Mouse (Mus musculus): ENCODE data around the gene Antxr1. TPM values are rescaled to one million over a fixed set of nuclear protein-coding genes. Genes with fewer than 3 reads are reported as not detected.

Antxr1 gene
- polyA plus RNA-seq, 1 experiment from 2014 or later = 5.6 TPM

DNA sequence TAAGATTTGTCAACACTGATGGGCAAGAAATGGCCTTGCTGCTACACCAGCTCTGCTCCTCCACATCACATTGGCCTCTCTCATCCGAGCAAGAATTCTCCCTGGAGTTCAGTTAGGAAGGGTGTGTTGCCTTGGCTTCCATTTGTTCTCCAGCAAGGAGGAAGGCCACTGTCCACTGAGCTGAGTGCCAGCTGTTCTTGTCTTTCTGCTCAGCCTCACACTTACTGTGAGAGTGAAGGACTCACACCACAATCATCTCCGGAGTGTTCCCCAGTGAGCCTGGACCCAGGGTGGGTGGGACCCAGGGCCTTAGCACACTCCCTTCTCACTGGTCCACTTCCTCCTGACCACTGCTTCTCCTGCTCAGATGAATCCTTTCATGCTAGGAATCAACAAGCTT lies 8.7 kb downstream of the Antxr1 start:
- 82% methylated on average over 2 of the region's 2 CpGs for WGBS
- no peak overlapping the region for H3K9ac ChIP-seq (replicated peaks)
- H3K4me3 ChIP-seq = no peak overlapping the region
- H3K36me3 ChIP-seq = no peaks in the 10 kb centered on the region
- peaks cover 9% of the 10 kb centered on the region for H3K4me1 ChIP-seq
- H3K27me3 ChIP-seq = no peaks in the 10 kb centered on the region
- no peak overlapping the region for H3K4me2 ChIP-seq (replicated peaks)
- H3K27ac ChIP-seq (replicated peaks) = no peak overlapping the region
- ATAC-seq (ENCODE audit: low FRiP score, low read depth) = no peak
- H3K9me3 ChIP-seq = no peaks in the 10 kb centered on the region

DNA sequence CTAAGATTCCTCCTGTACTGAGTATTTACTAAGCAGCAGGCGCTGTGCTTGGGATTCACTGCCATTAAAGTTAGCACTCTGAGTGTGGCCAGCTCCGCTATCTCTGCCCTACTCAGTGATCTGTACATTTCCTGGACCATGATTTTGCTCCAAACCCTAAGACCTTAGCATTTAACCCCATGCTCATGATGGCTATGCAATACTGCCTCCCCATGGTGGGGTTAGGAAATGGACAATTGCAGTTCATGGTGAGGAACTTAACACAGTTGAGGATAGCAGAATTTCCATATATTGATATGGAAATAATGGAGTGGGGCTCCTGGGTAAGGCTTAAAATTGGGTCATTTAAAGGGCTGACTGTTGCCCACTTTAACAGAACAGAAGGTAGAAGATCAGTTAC lies 12.2 kb downstream of the Antxr1 start:
- H3K9me3 ChIP-seq = no peaks in the 10 kb centered on the region
- no peaks in the 10 kb centered on the region for H3K36me3 ChIP-seq
- ATAC-seq (ENCODE audit: low FRiP score, low read depth) = no peak
- H3K4me3 ChIP-seq = no peak overlapping the region
- H3K27me3 ChIP-seq = no peaks in the 10 kb centered on the region
- WGBS = 90% methylated on average over 2 of the region's 2 CpGs
- H3K4me1 ChIP-seq = no peaks in the 10 kb centered on the region; the same call in 1 of the 2 replicates
- no peak overlapping the region for H3K4me2 ChIP-seq (replicated peaks)
- H3K27ac ChIP-seq (replicated peaks) = no peak overlapping the region
- no peak overlapping the region for H3K9ac ChIP-seq (replicated peaks)

DNA sequence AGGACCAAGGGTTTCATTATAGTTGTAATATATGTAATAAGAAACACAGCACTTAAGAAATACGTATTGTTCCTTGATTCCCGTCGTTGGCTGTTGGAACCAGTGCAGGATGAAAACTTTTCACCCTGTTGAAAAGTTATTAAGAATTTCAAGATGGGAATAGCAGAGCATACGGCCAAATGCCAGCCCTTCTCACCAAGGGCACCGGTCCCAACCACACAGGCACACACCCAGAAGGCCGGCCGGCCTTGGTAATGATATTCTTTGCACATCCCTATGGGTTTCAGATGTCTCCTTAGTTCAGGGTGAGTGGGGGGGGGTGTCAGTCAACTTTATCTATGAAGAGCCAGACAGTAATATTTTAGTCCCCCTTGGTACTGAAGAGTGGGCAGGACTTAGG lies 17.0 kb downstream of the Antxr1 start:
- 93% methylated on average over 7 of the region's 7 CpGs for WGBS
- Histone ChIP-seq H3K9ac (replicated peaks) (no peak overlapping the region), H3K9me3 (no peaks in the 10 kb centered on the region), H3K4me2 (replicated peaks) (no peak overlapping the region), H3K27ac (replicated peaks) (no peak overlapping the region), H3K27me3 (no peaks in the 10 kb centered on the region), H3K4me3 (no peak overlapping the region), H3K36me3 (no peaks in the 10 kb centered on the region), H3K4me1 (no peaks in the 10 kb centered on the region; the same call in 1 of the 2 replicates)
- no peak for ATAC-seq (ENCODE audit: low FRiP score, low read depth)

DNA sequence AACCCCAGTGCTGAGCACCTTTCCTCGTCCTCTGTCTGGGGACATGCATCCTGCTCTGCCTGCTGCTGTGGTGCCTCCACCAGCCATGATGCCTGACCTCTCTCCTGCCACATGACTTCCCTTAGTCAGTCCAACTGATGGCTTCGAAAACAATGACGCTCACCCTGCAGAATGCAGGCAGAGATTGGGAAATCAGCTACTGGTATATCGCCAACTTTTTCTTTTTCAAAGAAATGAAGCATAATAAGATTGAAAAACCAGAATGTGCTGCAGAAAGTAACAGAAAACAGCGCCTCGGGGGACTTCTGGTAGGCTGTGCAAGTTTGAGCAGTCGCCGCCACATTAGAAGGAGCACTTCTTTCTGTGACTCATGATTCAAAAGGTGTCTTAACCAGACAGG lies 18.7 kb downstream of the Antxr1 start:
- H3K9ac ChIP-seq (replicated peaks) = no peak overlapping the region
- no peaks in the 10 kb centered on the region for H3K27me3 ChIP-seq
- no peaks in the 10 kb centered on the region for H3K9me3 ChIP-seq
- no peak overlapping the region for H3K4me3 ChIP-seq
- no peaks in the 10 kb centered on the region; the same call in 1 of the 2 replicates for H3K4me1 ChIP-seq
- H3K36me3 ChIP-seq = 0 out of 2 replicates have a peak, but pooled peaks cover 1% of the 10 kb centered on the region
- 91% methylated on average over 8 of the region's 8 CpGs for WGBS
- no peak overlapping the region for H3K4me2 ChIP-seq (replicated peaks)
- ATAC-seq (ENCODE audit: low FRiP score, low read depth) = no peak
- no peak overlapping the region for H3K27ac ChIP-seq (replicated peaks)

DNA sequence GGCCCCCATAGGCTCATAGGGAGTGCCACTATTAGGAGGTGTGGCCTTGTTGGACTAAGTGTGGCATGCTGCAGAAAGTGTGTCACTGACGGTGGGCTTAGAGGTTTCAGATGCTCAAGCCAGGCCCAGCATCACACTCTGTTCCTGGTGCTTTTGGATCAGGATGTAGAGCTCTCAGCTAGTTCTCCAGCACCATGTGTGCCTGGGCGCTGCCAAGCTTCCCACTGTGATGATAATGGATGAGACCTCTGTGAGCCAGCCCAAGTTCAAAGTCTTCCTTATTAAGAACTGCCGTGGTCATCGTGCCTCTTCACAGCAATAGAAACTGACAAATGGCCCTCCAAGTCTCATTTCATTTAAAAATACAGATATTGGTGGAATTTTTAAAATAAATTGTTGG lies 22.9 kb downstream of the Antxr1 start:
- 89% methylated on average over 4 of the region's 4 CpGs for WGBS
- Histone ChIP-seq H3K9me3 (no peaks in the 10 kb centered on the region), H3K4me3 (no peak overlapping the region), H3K9ac (replicated peaks) (no peak overlapping the region), H3K4me1 (no peaks in the 10 kb centered on the region; the same call in 1 of the 2 replicates), H3K36me3 (peaks cover 21% of the 10 kb centered on the region; the same call in 1 of the 2 replicates), H3K27me3 (no peaks in the 10 kb centered on the region), H3K4me2 (replicated peaks) (no peak overlapping the region), H3K27ac (replicated peaks) (no peak overlapping the region)
- no peak for ATAC-seq (ENCODE audit: low FRiP score, low read depth)

DNA sequence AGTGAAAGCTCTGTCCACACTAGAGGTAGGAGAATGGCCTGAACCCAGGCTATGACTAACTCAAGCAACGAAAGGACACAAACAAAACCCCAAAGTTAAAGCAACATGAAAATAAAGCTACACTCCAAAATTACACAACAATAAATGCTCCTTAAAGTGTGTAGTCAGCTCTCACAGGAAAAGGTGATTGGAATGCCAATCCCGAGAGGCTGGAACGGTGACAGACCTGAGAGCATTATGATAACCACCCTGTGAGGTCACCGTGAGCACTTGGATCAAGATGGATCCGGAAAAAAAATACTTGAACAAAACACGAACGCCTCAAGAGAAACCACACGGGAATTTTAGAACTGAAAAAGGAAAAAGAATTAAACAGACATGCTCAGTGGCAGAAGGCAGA lies 31.1 kb downstream of the Antxr1 start:
- no peaks in the 10 kb centered on the region for H3K27me3 ChIP-seq
- no peak overlapping the region for H3K4me3 ChIP-seq
- H3K9ac ChIP-seq (replicated peaks) = no peak overlapping the region
- peaks cover 8% of the 10 kb centered on the region for H3K4me1 ChIP-seq
- H3K9me3 ChIP-seq = no peaks in the 10 kb centered on the region
- no peak overlapping the region for H3K4me2 ChIP-seq (replicated peaks)
- peaks cover 5% of the 10 kb centered on the region for H3K36me3 ChIP-seq
- ATAC-seq (ENCODE audit: low FRiP score, low read depth) = no peak
- 87% methylated on average over 8 of the region's 8 CpGs for WGBS
- no peak overlapping the region for H3K27ac ChIP-seq (replicated peaks)

DNA sequence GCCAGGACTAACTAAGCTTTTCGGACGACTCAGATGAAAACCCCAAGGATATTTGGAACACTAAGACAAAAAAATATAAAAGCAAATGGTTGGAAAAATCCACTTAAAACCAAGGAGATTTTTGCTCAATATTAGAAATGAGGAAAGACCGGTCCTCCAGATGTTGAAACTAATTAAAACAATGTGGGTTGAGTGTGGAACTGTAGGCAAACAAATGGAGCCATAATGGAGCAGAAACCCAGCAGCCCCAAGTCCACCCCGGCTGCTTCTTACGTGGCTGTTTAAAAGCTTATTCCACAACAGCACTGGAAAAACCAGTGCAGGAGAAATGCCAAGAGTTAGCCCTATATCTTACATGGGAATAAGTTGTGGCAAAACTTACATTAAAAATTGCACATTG lies 32.9 kb downstream of the Antxr1 start:
- Histone ChIP-seq H3K27ac (replicated peaks) (no peak overlapping the region), H3K4me1 (peaks cover 8% of the 10 kb centered on the region), H3K27me3 (no peaks in the 10 kb centered on the region), H3K4me3 (no peak overlapping the region), H3K9me3 (no peaks in the 10 kb centered on the region), H3K9ac (replicated peaks) (no peak overlapping the region), H3K36me3 (no peaks in the 10 kb centered on the region; the same call in 1 of the 2 replicates), H3K4me2 (replicated peaks) (no peak overlapping the region)
- WGBS = 66% methylated on average over 5 of the region's 5 CpGs
- ATAC-seq (ENCODE audit: low FRiP score, low read depth) = no peak

DNA sequence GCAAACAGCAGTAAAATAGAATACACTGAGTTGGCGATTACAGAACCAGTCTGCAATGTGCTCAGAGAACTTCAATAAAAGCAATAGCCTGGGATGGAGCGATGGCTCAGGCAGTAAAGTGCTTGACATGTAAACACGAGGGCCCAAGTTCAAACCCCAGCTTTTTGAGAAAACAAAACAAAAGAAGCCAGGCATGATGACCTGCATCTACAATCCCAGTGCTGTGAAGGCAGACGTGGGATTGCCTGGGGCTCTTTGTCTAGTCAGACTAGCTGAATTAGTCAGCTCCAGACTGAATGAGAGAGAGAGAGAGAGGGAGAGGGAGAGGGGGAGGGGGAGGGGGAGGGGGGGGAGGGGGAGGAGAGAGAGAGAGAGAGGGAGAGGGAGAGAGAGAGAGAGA lies 33.6 kb downstream of the Antxr1 start:
- H3K4me2 ChIP-seq (replicated peaks) = no peak overlapping the region
- H3K4me1 ChIP-seq = peaks cover 8% of the 10 kb centered on the region
- no peaks in the 10 kb centered on the region for H3K27me3 ChIP-seq
- H3K4me3 ChIP-seq = no peak overlapping the region
- no peaks in the 10 kb centered on the region for H3K9me3 ChIP-seq
- 39% methylated on average over 4 of the region's 4 CpGs for WGBS
- H3K9ac ChIP-seq (replicated peaks) = no peak overlapping the region
- no peak overlapping the region for H3K27ac ChIP-seq (replicated peaks)
- ATAC-seq (ENCODE audit: low FRiP score, low read depth) = no peak
- no peaks in the 10 kb centered on the region; the same call in 1 of the 2 replicates for H3K36me3 ChIP-seq

DNA sequence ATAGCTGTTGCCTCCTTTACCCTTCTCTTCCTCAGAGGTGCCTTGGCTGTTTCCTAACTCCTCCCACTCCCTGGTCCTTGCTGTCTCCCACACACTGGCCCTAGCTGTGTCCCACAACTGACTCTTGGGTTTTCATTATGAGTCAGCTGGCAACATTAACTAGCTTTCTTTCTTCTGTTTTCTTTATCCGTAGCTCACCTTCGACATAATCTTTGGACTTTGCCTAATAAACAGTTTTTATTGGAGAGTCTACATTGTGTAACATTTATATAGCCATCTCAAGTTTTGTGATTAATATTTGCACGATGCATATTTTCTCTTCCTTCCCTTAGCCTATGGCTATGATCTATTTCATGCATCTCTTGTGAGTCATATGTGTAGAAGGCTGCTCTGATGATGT lies 40.7 kb downstream of the Antxr1 start:
- H3K27me3 ChIP-seq = no peaks in the 10 kb centered on the region
- no peak overlapping the region for H3K4me3 ChIP-seq
- H3K27ac ChIP-seq (replicated peaks) = no peak overlapping the region
- ATAC-seq (ENCODE audit: low FRiP score, low read depth) = no peak
- no peak overlapping the region for H3K4me2 ChIP-seq (replicated peaks)
- H3K36me3 ChIP-seq = no peaks in the 10 kb centered on the region
- peaks cover 4% of the 10 kb centered on the region; the same call in 1 of the 2 replicates for H3K9me3 ChIP-seq
- 88% methylated on average over 3 of the region's 3 CpGs for WGBS
- no peak overlapping the region for H3K9ac ChIP-seq (replicated peaks)
- no peaks in the 10 kb centered on the region for H3K4me1 ChIP-seq

DNA sequence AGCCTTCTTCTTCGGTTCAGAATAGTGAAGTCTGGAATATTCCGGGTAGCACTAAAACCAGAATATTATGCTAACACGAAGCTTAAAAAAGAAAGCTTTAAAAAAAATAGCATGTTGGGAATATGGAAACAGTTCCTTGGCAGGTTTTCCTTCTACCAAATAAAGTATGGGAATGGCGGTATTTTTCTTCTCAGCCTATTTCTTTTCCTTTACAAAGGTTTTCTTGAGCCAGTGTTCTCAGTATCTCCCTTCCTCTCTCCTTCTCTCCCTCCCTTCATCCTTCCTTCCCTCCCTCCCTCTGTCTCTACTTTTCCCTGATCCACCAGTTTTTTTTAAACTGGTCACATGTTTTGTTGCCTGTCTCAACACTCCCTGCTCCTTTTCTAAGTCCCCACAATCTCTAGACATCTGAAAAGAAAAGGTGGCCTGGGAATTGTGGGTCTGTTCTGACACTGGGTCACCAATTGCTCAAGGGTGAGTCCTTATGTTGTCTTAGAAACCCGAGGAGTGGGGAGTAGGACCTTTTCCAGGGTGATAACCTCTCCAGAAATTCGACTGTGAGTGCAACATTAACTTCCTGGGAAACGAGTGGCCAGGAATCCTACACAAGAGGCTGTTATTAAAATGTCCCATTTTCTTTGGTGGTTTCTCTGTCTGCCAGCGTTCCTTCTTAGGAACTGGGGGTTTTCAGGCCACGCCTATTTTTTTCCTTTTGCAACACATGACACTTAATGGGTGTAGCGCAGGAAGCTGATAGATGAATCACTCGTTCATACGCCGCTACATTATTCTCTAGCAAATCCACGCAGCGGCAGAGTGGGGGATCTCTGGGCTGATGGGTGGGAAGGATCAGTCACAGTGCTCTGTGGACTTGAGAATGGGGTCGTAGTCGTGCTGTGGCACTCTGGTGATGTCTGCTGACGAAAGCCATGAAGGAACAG lies 42.4 kb downstream of the Antxr1 start:
- H3K4me2 ChIP-seq (replicated peaks) = no peak overlapping the region
- H3K27ac ChIP-seq (replicated peaks) = no peak overlapping the region
- no peak overlapping the region for H3K9ac ChIP-seq (replicated peaks)
- WGBS = 92% methylated on average over 18 of the region's 18 CpGs
- no peaks in the 10 kb centered on the region for H3K36me3 ChIP-seq
- ATAC-seq (ENCODE audit: low FRiP score, low read depth) = no peak
- H3K4me1 ChIP-seq = no peaks in the 10 kb centered on the region
- H3K9me3 ChIP-seq = peaks cover 4% of the 10 kb centered on the region; the same call in 1 of the 2 replicates
- H3K4me3 ChIP-seq = no peak overlapping the region
- no peaks in the 10 kb centered on the region for H3K27me3 ChIP-seq

DNA sequence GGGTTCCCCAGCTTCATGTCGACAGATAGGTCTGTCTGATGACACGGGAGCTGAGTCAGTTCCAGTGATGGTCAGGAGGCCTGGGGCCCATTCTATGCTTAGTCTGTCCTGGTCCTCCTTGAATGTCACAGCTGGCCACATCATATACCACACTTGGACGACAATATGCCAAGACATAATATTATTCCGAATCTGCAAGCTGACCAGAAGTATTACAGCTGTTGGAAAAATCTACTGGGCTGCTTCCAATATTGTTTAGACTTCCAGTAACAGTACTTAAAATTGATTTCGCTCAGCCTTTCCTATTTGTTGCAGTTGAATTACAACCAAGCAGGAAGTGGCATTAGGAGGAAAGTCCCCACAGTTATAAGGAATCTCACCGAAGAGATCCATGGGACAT lies 48.4 kb downstream of the Antxr1 start:
- no peaks in the 10 kb centered on the region for H3K4me1 ChIP-seq
- peaks cover 5% of the 10 kb centered on the region; the same call in 1 of the 2 replicates for H3K36me3 ChIP-seq
- no peak overlapping the region for H3K4me3 ChIP-seq
- no peak overlapping the region for H3K27ac ChIP-seq (replicated peaks)
- H3K27me3 ChIP-seq = no peaks in the 10 kb centered on the region
- H3K4me2 ChIP-seq (replicated peaks) = no peak overlapping the region
- H3K9ac ChIP-seq (replicated peaks) = no peak overlapping the region
- 94% methylated on average over 6 of the region's 6 CpGs for WGBS
- no peak for ATAC-seq (ENCODE audit: low FRiP score, low read depth)
- H3K9me3 ChIP-seq = peaks cover 4% of the 10 kb centered on the region; the same call in 1 of the 2 replicates

DNA sequence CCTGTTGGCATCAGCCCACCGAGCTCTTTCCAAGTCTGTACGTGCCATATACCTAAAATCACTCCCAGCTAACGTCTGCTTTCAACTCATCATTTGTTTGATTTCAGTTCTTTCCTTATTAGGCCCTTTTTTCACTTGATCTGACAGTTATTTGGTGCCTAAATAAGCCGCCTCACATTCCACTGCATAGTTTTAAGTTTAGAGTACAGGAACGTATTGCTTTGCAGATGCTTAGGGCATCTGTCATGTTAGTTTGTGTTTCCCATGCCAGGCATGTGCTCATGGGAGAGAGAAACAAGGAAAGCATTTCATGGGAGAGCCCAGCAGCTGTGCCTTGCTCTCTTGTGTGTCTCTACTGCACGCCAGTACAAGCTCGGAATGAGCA lies 50.3 kb downstream of the Antxr1 start:
- Histone ChIP-seq H3K27ac (replicated peaks) (no peak overlapping the region), H3K9ac (replicated peaks) (no peak overlapping the region), H3K27me3 (no peaks in the 10 kb centered on the region), H3K9me3 (no peaks in the 10 kb centered on the region), H3K4me2 (replicated peaks) (no peak overlapping the region), H3K4me3 (no peak overlapping the region), H3K4me1 (no peaks in the 10 kb centered on the region), H3K36me3 (peaks cover 8% of the 10 kb centered on the region; the same call in 1 of the 2 replicates)
- no peak for ATAC-seq (ENCODE audit: low FRiP score, low read depth)
- 92% methylated on average over 7 of the region's 7 CpGs for WGBS
